Mouse (Mus musculus) lung, postnatal 0 days (tissue): ENCODE measurements around the gene Kdm5b. TPM values are rescaled to one million over a fixed set of nuclear protein-coding genes. Genes with fewer than 3 reads are reported as not detected.

Experiments used
- ATAC-seq: fragments of 200-750 bp; cut with Nextera tagmentation; 2 replicates; pipeline ENCODE4 v1.8.0; 2017; ENCODE audit warnings: moderate library complexity
- DNase-seq: peaks from one replicate; pipeline ENCODE4 v3.0.0-alpha.2; 2016; ENCODE audit warnings: low spot score
- H3K27ac ChIP-seq: fragments of 300-500 bp; sonication (generic); 2 replicates; pipeline ENCODE4 v1.5.1; 2014; ENCODE audit warnings: antibody characterized with exemption, mild to moderate bottlenecking, low read length, mixed read lengths
- H3K27me3 ChIP-seq: fragments of 300-500 bp; sonication (generic); replicated peaks from 2 replicates; pipeline ENCODE4 v1.6.1; 2014; ENCODE audit warnings: low read length, mixed read lengths; ENCODE audit not compliant: insufficient read depth
- H3K36me3 ChIP-seq: fragments of 300-500 bp; sonication (generic); 2 replicates; pipeline ENCODE4 v1.6.1; 2014; ENCODE audit warnings: low read length, mixed read lengths; ENCODE audit not compliant: insufficient read depth
- H3K4me1 ChIP-seq: fragments of 300-500 bp; sonication (generic); 2 replicates; pipeline ENCODE4 v1.6.1; 2014; ENCODE audit warnings: antibody characterized with exemption, low read depth, low read length, mixed read lengths; ENCODE audit not compliant: insufficient read depth
- H3K4me2 ChIP-seq: fragments of 300-500 bp; sonication (generic); replicated peaks from 2 replicates; pipeline ENCODE4 v1.6.1; 2014; ENCODE audit warnings: low read depth, mild to moderate bottlenecking, low read length, moderate library complexity, mixed read lengths
- H3K4me3 ChIP-seq: fragments of 300-500 bp; sonication (generic); 2 replicates; pipeline ENCODE4 v1.5.1; 2014; ENCODE audit warnings: low read depth, low read length
- H3K9ac ChIP-seq: fragments of 300-500 bp; sonication (generic); replicated peaks from 2 replicates; pipeline ENCODE4 v1.6.1; 2014; ENCODE audit warnings: low read depth, mild to moderate bottlenecking
- H3K9me3 ChIP-seq: fragments of 300-500 bp; sonication (generic); 2 replicates; pipeline ENCODE4 v1.6.1; 2016; ENCODE audit warnings: low read length, mixed read lengths
- CTCF ChIP-seq: IDR thresholded peaks from 2 replicates; pipeline ENCODE4 v1.5.1; 2016; ENCODE audit warnings: antibody characterized with exemption, mild to moderate bottlenecking
- EP300 ChIP-seq: IDR thresholded peaks from 2 replicates; pipeline ENCODE4 v1.6.1; 2016; ENCODE audit warnings: antibody characterized with exemption, mild to moderate bottlenecking, control low read depth
- WGBS: fragments of 180-500 bp; shearing (Covaris S2); extraction: QIAGEN DNeasy Blood & Tissue Kit; methylation state at CpG from one replicate; pipeline ENCODE4 v1.1.7; 2014; 5-methylcytosine and 5-hydroxymethylcytosine counted together
- polyA plus RNA-seq: library from polyadenylated mRNA; unstranded; fragments of >200 nt; fragmentation: Nextera tagmentation; extraction: Ambion mirVana; gene quantifications from 2 replicates; pipeline ENCODE4 v1.2.1, GENCODE M21; 2015

Gene Kdm5b
- polyA plus RNA-seq, 1 experiment from 2014 or later, result 33.3 TPM

DNA sequence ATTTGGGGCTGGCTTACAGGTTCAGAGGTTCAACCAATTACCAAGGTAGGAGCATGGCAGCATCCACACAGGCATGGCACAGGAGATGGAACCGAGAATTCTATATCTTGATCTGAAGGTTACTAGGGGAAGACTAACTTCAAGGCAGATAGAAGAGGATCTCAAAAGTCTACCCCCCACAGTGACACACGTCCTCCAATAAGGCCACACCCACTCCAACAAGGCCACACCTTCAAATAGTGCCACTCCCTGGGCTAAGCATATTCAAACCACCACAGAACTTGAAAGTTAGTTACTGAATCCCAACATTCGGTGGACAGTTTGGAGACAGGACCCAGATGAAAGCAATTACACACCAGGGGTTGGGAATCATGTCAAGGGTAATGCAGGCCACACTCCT lies 24.5 kb upstream of the Kdm5b start:
- Histone ChIP-seq H3K9me3 (no peaks in the 10 kb centered on the region), H3K9ac (no peak overlapping the region), H3K4me2 (no peak overlapping the region), H3K27ac (no peak overlapping the region), H3K36me3 (no peaks in the 10 kb centered on the region), H3K4me1 (no peaks in the 10 kb centered on the region), H3K4me3 (no peak overlapping the region), H3K27me3 (no peaks in the 10 kb centered on the region)
- DNase-seq (no peak), ATAC-seq (no peak)
- WGBS, result 75% methylated on average over 3 of the region's 3 CpGs
- no peak for TF ChIP-seq CTCF
- no peak for TF ChIP-seq EP300

DNA sequence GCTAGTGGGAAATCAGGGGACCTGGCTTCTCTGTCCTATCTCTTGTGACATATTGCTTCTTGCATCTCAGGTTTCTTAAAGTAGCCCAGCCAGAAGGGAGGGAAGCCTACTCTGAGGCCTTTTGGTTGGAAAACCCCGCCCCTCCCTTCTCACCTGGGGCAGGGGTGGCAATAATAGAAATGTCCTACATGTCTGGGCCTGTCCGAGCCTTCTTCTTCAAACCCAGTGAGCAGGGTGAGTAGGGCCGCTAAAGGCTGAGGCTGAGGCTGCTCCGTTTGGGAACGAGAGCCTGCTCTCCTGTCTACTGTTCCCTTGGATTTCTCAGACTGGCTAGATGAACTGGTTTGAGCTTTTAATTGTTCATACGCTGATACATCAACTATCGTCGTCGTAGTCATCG lies 19.4 kb upstream of the Kdm5b start:
- H3K4me2 ChIP-seq, result no peak overlapping the region
- H3K9ac ChIP-seq, result no peak overlapping the region
- no peak overlapping the region for H3K27ac ChIP-seq
- DNase-seq (no peak), ATAC-seq (no peak)
- H3K4me1 ChIP-seq, result no peaks in the 10 kb centered on the region
- H3K27me3 ChIP-seq, result no peaks in the 10 kb centered on the region
- 86% methylated on average over 10 of the region's 10 CpGs for WGBS
- no peaks in the 10 kb centered on the region for H3K9me3 ChIP-seq
- H3K36me3 ChIP-seq, result no peaks in the 10 kb centered on the region
- H3K4me3 ChIP-seq, result no peak overlapping the region
- TF ChIP-seq CTCF, result no peak

DNA sequence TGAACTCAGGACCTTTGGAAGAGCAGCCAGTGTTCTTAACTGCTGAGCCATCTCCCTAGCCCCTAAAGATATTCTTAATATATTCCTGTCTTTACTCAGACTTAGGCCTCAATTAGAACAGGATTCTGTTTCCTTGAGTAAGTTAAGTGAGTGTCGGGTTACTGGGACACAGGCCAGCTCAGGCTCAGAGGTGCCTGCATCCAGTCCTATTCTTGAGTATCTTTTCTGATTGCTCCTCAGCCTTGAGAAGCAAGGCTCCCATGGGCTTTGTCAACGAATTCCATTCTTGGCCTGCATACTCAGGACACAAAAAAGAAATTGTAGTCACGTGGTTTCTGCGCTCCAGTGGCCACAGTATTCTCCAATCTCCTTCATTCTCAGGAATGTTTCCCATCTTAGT lies 11.7 kb upstream of the Kdm5b start:
- DNase-seq, result no peak
- 63% methylated on average over 4 of the region's 4 CpGs for WGBS

DNA sequence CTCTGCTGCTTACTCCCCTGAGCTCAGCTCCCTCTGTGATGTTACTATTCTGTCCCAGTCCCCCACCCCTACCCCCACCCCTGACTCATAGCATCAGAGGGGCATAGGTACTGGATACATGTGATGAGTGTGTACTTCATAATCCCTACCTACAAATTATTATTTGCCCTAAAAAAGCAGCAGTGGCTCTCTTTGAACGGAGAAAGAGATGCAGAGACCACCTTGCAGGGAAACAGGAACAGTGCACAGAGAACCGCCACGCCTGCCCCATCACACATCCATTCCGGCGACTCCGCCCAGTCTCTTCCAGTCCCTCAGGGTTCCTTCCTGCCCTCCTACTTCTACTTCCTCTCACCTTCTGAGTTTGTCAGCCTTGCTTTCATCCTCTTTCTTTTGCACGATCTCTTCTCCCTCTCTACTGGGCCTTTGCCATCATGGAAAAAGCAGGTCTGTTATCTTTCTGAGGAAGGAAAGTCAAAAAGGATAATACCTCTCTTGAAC lies 10.3 kb upstream of the Kdm5b start, which contains the start of gene Mgat4e:
Mgat4e (minus strand) TSS at position 51 of the 501 bp plus-strand sequence.
- Histone ChIP-seq H3K4me1 (no peaks in the 10 kb centered on the region), H3K27ac (no peak within 1 kb of the TSS), H3K4me3 (no peak within 1 kb of the TSS), H3K9ac (no peak within 1 kb of the TSS), H3K4me2 (no peak within 1 kb of the TSS), H3K9me3 (no peaks in the 10 kb centered on the region), H3K36me3 (no peaks in the 10 kb centered on the region), H3K27me3 (no peaks in the 10 kb centered on the region)
- TF ChIP-seq EP300 (no peak), CTCF (no peak)
- ATAC-seq (no peak), DNase-seq (no peak)
- 48% methylated on average over 7 of the region's 7 CpGs for WGBS

More for the DNA sequence above, 11.7 kb upstream of the Kdm5b start:
- Histone ChIP-seq H3K36me3 (no peaks in the 10 kb centered on the region), H3K4me3 (no peak overlapping the region), H3K4me1 (no peaks in the 10 kb centered on the region), H3K9me3 (no peaks in the 10 kb centered on the region), H3K27ac (no peak overlapping the region), H3K4me2 (no peak overlapping the region), H3K9ac (no peak overlapping the region), H3K27me3 (no peaks in the 10 kb centered on the region)
- TF ChIP-seq EP300, result no peak
- TF ChIP-seq CTCF, result no peak
- no peak for ATAC-seq

DNA sequence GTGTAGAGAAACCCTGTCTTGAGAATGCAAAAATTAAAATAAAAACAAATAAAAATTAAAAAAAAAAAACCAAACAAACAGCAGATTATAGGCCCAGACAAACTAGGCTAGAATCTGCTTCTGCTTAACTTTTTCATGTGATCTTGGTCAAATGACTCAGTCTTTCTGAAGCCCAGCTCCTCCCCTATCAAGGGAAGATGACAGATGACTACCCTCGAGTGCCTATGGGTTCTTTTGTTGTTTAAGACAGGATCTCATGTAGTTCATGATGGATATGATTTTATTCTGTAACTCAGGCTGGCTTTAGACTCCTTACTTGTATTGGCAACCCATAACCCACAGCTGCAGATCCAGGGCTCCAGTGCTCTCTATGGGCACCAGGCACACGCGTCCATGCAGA lies 8.1 kb upstream of the Kdm5b start:
- no peak for TF ChIP-seq CTCF
- TF ChIP-seq EP300, result no peak
- Histone ChIP-seq H3K27ac (no peak overlapping the region), H3K4me2 (no peak overlapping the region), H3K36me3 (no peaks in the 10 kb centered on the region), H3K9ac (no peak overlapping the region), H3K4me3 (no peak overlapping the region), H3K27me3 (no peaks in the 10 kb centered on the region), H3K9me3 (no peaks in the 10 kb centered on the region), H3K4me1 (peaks cover 6% of the 10 kb centered on the region; the same call in 1 of the 2 replicates)
- 79% methylated on average over 3 of the region's 3 CpGs for WGBS
- ATAC-seq, result no peak
- no peak for DNase-seq

DNA sequence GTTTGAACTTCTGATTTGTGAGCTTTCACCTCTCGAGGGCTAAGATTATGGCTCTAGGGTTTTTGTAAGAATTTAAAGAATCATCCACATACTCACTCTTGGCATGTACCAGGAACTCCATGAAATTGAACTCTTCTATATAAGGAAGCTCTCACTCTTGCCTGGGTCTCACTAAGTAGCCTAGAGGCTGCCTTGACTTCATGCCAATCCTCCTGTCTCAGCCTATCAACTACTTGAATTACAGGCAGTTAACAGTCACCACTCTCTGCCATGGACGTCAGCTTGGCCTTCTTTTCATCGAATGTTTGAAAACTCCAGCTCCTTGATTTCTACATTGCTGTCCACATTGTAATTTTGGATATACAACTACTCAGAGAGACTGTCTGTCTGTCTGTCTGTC lies 7.6 kb upstream of the Kdm5b start:
- no peak overlapping the region for H3K4me2 ChIP-seq
- no peak for TF ChIP-seq CTCF
- no peak for TF ChIP-seq EP300
- WGBS, result 43% methylated on average over 3 of the region's 3 CpGs
- H3K9me3 ChIP-seq, result no peaks in the 10 kb centered on the region
- no peak overlapping the region for H3K4me3 ChIP-seq
- no peak overlapping the region for H3K9ac ChIP-seq
- H3K27ac ChIP-seq, result no peak overlapping the region
- ATAC-seq, result no peak
- no peaks in the 10 kb centered on the region for H3K27me3 ChIP-seq
- H3K4me1 ChIP-seq, result peaks cover 6% of the 10 kb centered on the region; the same call in 1 of the 2 replicates
- no peaks in the 10 kb centered on the region for H3K36me3 ChIP-seq
- no peak for DNase-seq
